In the genomic region with DNA sequence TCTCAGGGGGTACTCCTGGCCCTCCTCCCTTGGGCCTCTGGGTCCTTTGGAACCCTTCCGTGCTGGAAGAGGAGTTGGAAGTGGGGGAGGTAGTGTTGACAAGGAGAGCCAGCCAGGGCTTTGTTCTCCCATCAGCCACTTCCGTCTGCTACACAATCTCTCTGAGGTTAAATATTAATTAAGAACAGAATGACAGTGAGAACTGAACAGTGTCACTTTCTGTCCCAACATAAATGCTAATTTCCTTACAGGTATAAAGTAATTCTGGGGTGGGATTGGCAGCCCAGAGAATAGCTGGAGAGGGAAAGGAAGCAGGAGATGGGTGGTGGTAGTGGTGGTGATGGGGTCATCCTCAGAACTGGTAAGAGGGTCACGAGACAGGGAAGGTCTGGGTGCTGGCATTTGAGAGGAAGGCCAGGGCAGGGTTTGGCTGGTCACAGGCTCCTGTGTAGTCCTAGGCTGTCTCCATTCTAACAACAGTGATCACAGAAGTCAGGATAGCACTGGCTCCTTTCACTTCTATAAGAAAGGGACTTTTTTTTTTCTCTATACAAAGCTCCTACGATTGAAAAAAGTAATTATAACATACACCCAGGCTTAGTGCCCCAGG, we compare ENCODE assay signal across 11 mouse cellular contexts. TPM values are rescaled to one million over a fixed set of nuclear protein-coding genes. Genes with fewer than 3 reads are reported as not detected.
A peak's percentile ranks its signal among the peaks of the same experiment; 100 is the strongest.
DNase-seq lines count a peak whose midpoint lies in the region; ATAC-seq and TF ChIP-seq lines count a peak whose summit lies in the region.
"Had no signal": no experiment of that assay in that cellular context is flagged by ENCODE, and none has a peak within 500 bp of the region (broad histone marks: within the 10 kb centered on the region; RNA-seq: fewer than 3 reads in every experiment).

No protein-coding gene starts in this region.

- 35% methylated on average over 4 of the region's 4 CpGs for WGBS in lung, embryonic 14.5 days
- 36% methylated on average over 4 of the region's 4 CpGs for WGBS in liver, postnatal 0 days (ENCODE audit: insufficient replicate concordance)

- H3K27ac ChIP-seq in lung, embryonic 14.5 days (ENCODE audit: low read depth): no peak overlapping the region
- no peak overlapping the region for H3K27ac ChIP-seq in liver, postnatal 0 days (ENCODE audit: low read depth)
- H3K27ac ChIP-seq: limb, embryonic 12.5 days had no signal

- peak overlapping the region; percentile 47 for H3K4me2 ChIP-seq in lung, embryonic 14.5 days
- H3K4me2 ChIP-seq in liver, postnatal 0 days (ENCODE audit: low read depth, low read length): peak overlapping the region; percentile 61

- ATAC-seq in frontal cortex, adult (ENCODE audit: low TSS enrichment): peak; percentile 2; the same call in 1 of the 2 replicates
- ATAC-seq in lung, embryonic 14.5 days (ENCODE audit: insufficient read depth): peak; percentile 36; the same call in 1 of the 2 replicates
- peak; percentile 13; the same call in 1 of the 2 replicates for ATAC-seq in liver, postnatal 0 days
- ATAC-seq: inflammation-experienced regulatory T-cells, adult 6 months had no signal

- no peak overlapping the region for H3K9ac ChIP-seq in lung, embryonic 14.5 days
- no peak overlapping the region for H3K9ac ChIP-seq in liver, postnatal 0 days (replicated peaks)
- H3K9ac ChIP-seq: limb, embryonic 12.5 days had no signal

- no peaks in the 10 kb centered on the region for H3K36me3 ChIP-seq in lung, embryonic 14.5 days (ENCODE audit: insufficient read depth)
- no peaks in the 10 kb centered on the region for H3K36me3 ChIP-seq in liver, postnatal 0 days (replicated peaks; ENCODE audit: insufficient read depth, low read length)
- H3K36me3 ChIP-seq: limb, embryonic 12.5 days had no signal

- no peaks in the 10 kb centered on the region for H3K4me1 ChIP-seq in lung, embryonic 14.5 days (ENCODE audit: insufficient read depth)
- H3K4me1 ChIP-seq in liver, postnatal 0 days (ENCODE audit: insufficient read depth): peaks cover 34% of the 10 kb centered on the region

- H3K9me3 ChIP-seq in lung, embryonic 14.5 days (ENCODE audit: low read depth, low read length): no peaks in the 10 kb centered on the region
- H3K9me3 ChIP-seq in liver, postnatal 0 days (ENCODE audit: low read length): no peaks in the 10 kb centered on the region
- H3K9me3 ChIP-seq: limb, embryonic 12.5 days had no signal

- TF ChIP-seq EP300 in liver, postnatal 0 days (IDR thresholded peaks at IDR 0.05; ENCODE audit: low read depth): no peak

- no peak for TF ChIP-seq CTCF in lung, embryonic 14.5 days (IDR thresholded peaks at IDR 0.05; ENCODE audit: low read depth)
- TF ChIP-seq CTCF in liver, postnatal 0 days (IDR thresholded peaks at IDR 0.05; ENCODE audit: low read depth): no peak

- no peak for DNase-seq in frontal cortex, postnatal 36 days (ENCODE audit: low spot score in 2 of 2)
- DNase-seq in lung, embryonic 14.5 days: no peak
- DNase-seq in lung, postnatal 4 days: no peak
- peak; percentile 29 to 30 for DNase-seq in kidney, adult 8-10 months
- no peak for DNase-seq in liver, postnatal 0 days
- DNase-seq in thymus, postnatal 4 days: no peak
- DNase-seq in left cerebral cortex, postnatal 36 days (ENCODE audit: low spot score in 2 of 2): no peak
- DNase-seq: cerebellum, postnatal 25 days had no signal

- intact Hi-C loops in left cerebral cortex, postnatal 36 days (cut with DNase I): loop anchor here (2.0 kb wide), 1 partner anchor 14 kb away; a partner anchor contains a TSS

- no peak overlapping the region for H3K4me3 ChIP-seq in lung, embryonic 14.5 days (ENCODE audit: low read depth, low read length)
- no peak overlapping the region for H3K4me3 ChIP-seq in liver, postnatal 0 days (ENCODE audit: low read depth, low read length)
- H3K4me3 ChIP-seq: limb, embryonic 12.5 days had no signal

- H3K27me3 ChIP-seq in lung, embryonic 14.5 days (ENCODE audit: insufficient read depth, low read length): no peaks in the 10 kb centered on the region
- no peaks in the 10 kb centered on the region for H3K27me3 ChIP-seq in liver, postnatal 0 days (ENCODE audit: insufficient read depth, low read length)

RNA-seq across cellular contexts. Expression of a gene that starts 13.2 kb away (rescaled TPM):
- polyA plus RNA-seq in lung, embryonic 14.5 days (2014; fragmentation: Nextera tagmentation; extraction: Ambion mirVana): 11.4 and 12.2 TPM in 2 replicates
- 5.1 and 5.2 TPM in 2 replicates for polyA plus RNA-seq in liver, postnatal 0 days (2015; fragmentation: Nextera tagmentation; extraction: Ambion mirVana)
- total RNA-seq in left cerebral cortex, postnatal 36 days (2021): 10 to 100 TPM; 18.3 to 19.7 TPM

RNA-seq across cellular contexts. Expression of a gene that starts 16.0 kb away (rescaled TPM):
- 6.0 and 7.2 TPM in 2 replicates for polyA plus RNA-seq in lung, embryonic 14.5 days (2014; fragmentation: Nextera tagmentation; extraction: Ambion mirVana)
- polyA plus RNA-seq in liver, postnatal 0 days (2015; fragmentation: Nextera tagmentation; extraction: Ambion mirVana): 7.4 and 9.3 TPM in 2 replicates
- 1,000 to 10,000 TPM; 1,855 to 2,522 TPM for total RNA-seq in left cerebral cortex, postnatal 36 days (2021)

RNA-seq across cellular contexts. Expression of a gene that starts 29.7 kb away (rescaled TPM):
- 17.0 and 18.8 TPM in 2 replicates for polyA plus RNA-seq in lung, embryonic 14.5 days (2014; fragmentation: Nextera tagmentation; extraction: Ambion mirVana)
- polyA plus RNA-seq in liver, postnatal 0 days (2015; fragmentation: Nextera tagmentation; extraction: Ambion mirVana): 0.88 and 1.3 TPM in 2 replicates
- 1 to 10 TPM; 1.4 to 4.1 TPM for total RNA-seq in left cerebral cortex, postnatal 36 days (2021)

RNA-seq across cellular contexts. Expression of a gene that starts 40.8 kb away (rescaled TPM):
- polyA plus RNA-seq in lung, embryonic 14.5 days (2014; fragmentation: Nextera tagmentation; extraction: Ambion mirVana): 149 and 152 TPM in 2 replicates
- polyA plus RNA-seq in liver, postnatal 0 days (2015; fragmentation: Nextera tagmentation; extraction: Ambion mirVana): 16.2 and 18.2 TPM in 2 replicates
- 10 to 100 TPM; 19.5 to 23.0 TPM for total RNA-seq in left cerebral cortex, postnatal 36 days (2021)

RNA-seq across cellular contexts. Expression of a gene that starts 44.8 kb away (rescaled TPM):
- polyA plus RNA-seq in lung, embryonic 14.5 days (2014; fragmentation: Nextera tagmentation; extraction: Ambion mirVana): 7.1 and 7.5 TPM in 2 replicates
- polyA plus RNA-seq in liver, postnatal 0 days (2015; fragmentation: Nextera tagmentation; extraction: Ambion mirVana): 2.2 and 2.5 TPM in 2 replicates
- 1 to 10 TPM; 1.8 to 2.9 TPM for total RNA-seq in left cerebral cortex, postnatal 36 days (2021)

Comparison
In these comparisons a context has a peak if more than half of its experiments do, and no peak if none do; other contexts are left out.
1. DNase-seq: peak in kidney, adult 8-10 months (2 of 2); none in frontal cortex, postnatal 36 days (0 of 2), lung, embryonic 14.5 days (single experiment), lung, postnatal 4 days (0 of 2), liver, postnatal 0 days (single experiment), thymus, postnatal 4 days (single experiment) and left cerebral cortex, postnatal 36 days (0 of 2).
2. Peak in every context shown above with its lines, with median percentiles within 50 percentile points of each other: ATAC-seq.